Mouse (Mus musculus) forebrain, postnatal 0 days (tissue): ENCODE measurements around the gene Npb. TPM values are rescaled to one million over a fixed set of nuclear protein-coding genes. Genes with fewer than 3 reads are reported as not detected.
A peak's percentile ranks its signal among the peaks of the same experiment; 100 is the strongest.

Source experiments
- ATAC-seq: fragments of 200-750 bp; cut with Nextera tagmentation; 2 replicates; pipeline ENCODE4 v1.8.0; 2017; ENCODE audit warnings: mild to moderate bottlenecking, moderate library complexity
- DNase-seq: peaks from one replicate; pipeline ENCODE4 v3.0.0-alpha.2; 2015
- H3K27ac ChIP-seq: fragments of 300-500 bp; sonication (generic); 2 replicates; pipeline ENCODE4 v1.5.1; 2014; ENCODE audit warnings: low read depth, mild to moderate bottlenecking, antibody characterized with exemption, low read length, moderate library complexity, mixed read lengths
- H3K27me3 ChIP-seq: fragments of 300-500 bp; sonication (generic); 2 replicates; pipeline ENCODE4 v1.6.1; 2014; ENCODE audit warnings: mild to moderate bottlenecking, low read length, mixed read lengths; ENCODE audit not compliant: insufficient read depth
- H3K36me3 ChIP-seq: fragments of 300-500 bp; sonication (generic); 2 replicates; pipeline ENCODE4 v1.6.1; 2014; ENCODE audit warnings: mild to moderate bottlenecking, moderate library complexity; ENCODE audit not compliant: insufficient read depth
- H3K4me1 ChIP-seq: fragments of 300-500 bp; sonication (generic); 2 replicates; pipeline ENCODE4 v1.6.1; 2014; ENCODE audit warnings: antibody characterized with exemption; ENCODE audit not compliant: insufficient read depth
- H3K4me2 ChIP-seq: fragments of 300-500 bp; sonication (generic); 2 replicates; pipeline ENCODE4 v1.6.1; 2014; ENCODE audit warnings: low read depth, mild to moderate bottlenecking, moderate library complexity
- H3K4me3 ChIP-seq: fragments of 300-500 bp; sonication (generic); 2 replicates; pipeline ENCODE4 v1.5.1; 2014; ENCODE audit warnings: low read depth, low read length, mixed read lengths
- H3K9ac ChIP-seq: fragments of 300-500 bp; sonication (generic); 2 replicates; pipeline ENCODE4 v1.6.1; 2014; ENCODE audit warnings: mild to moderate bottlenecking
- H3K9me3 ChIP-seq: fragments of 300-500 bp; sonication (generic); 2 replicates; pipeline ENCODE4 v1.6.1; 2016; ENCODE audit warnings: low read length
- CTCF ChIP-seq: sonication (generic); IDR thresholded peaks from 2 replicates; pipeline ENCODE4 v1.5.1; 2016; ENCODE audit warnings: antibody characterized with exemption, control low read depth, low read depth
- WGBS: fragments of 180-500 bp; shearing (Covaris S2); extraction: QIAGEN DNeasy Blood & Tissue Kit; methylation state at CpG from one replicate; pipeline ENCODE4 v1.1.7; 2014; 5-methylcytosine and 5-hydroxymethylcytosine counted together
- polyA plus RNA-seq: library from polyadenylated mRNA; unstranded; fragments of >200 nt; fragmentation: Nextera tagmentation; extraction: Ambion mirVana; gene quantifications from 2 replicates; pipeline ENCODE4 v1.2.1, GENCODE M21; 2015
- total RNA-seq: library from RNA; depleted of rRNA; stranded (reverse); fragments of >200 nt; gene quantifications from 2 replicates; pipeline ENCODE4 v1.2.3, GENCODE M21; 2014

The Npb gene
- total and polyA plus RNA-seq, 2 experiments from 2014 or later: 0.42 TPM; not detected in 1

GRCm38 (mm10) chr11:120606764-120607163 is 1.5 kb upstream of the Npb start:
- WGBS: 76% methylated on average over 4 of the region's 4 CpGs
- H3K9me3 ChIP-seq: no peaks in the 10 kb centered on the region
- TF ChIP-seq CTCF: no peak
- no peak overlapping the region for H3K9ac ChIP-seq
- no peak overlapping the region for H3K27ac ChIP-seq
- H3K36me3 ChIP-seq: peaks cover 68% of the 10 kb centered on the region
- H3K4me3 ChIP-seq: no peak overlapping the region
- H3K27me3 ChIP-seq: no peaks in the 10 kb centered on the region
- H3K4me2 ChIP-seq: no peak overlapping the region
- no peaks in the 10 kb centered on the region for H3K4me1 ChIP-seq
- DNase-seq (no peak), ATAC-seq (no peak)

DNA sequence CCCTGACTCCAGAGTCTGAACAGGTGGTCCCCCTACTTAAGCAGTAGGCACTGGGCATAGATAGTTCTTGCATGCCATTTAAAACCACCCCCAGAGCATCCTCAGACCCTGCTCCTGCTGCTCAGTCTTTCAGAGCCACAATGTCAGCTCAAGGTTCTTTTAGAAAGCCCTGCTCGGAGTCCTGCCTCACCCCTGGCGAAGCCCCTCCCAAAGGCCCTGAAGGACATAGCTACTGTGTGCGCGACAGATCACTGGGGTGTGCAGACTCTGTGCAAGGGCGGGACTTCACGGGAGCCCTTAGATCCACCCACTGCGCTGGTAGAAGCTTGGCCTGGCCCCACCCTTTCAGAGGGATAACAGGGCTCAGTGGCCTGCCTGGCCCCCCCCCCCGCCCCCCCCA is 973 bp downstream of the Npb start:
- Histone ChIP-seq H3K4me3 (no peak overlapping the region), H3K27ac (no peak overlapping the region), H3K27me3 (no peaks in the 10 kb centered on the region), H3K9me3 (no peaks in the 10 kb centered on the region), H3K9ac (no peak overlapping the region), H3K4me1 (no peaks in the 10 kb centered on the region), H3K36me3 (peaks cover 74% of the 10 kb centered on the region), H3K4me2 (no peak overlapping the region)
- no peak for TF ChIP-seq CTCF
- DNase-seq (no peak), ATAC-seq (no peak)
- WGBS: 37% methylated on average over 8 of the region's 8 CpGs

- no peak for TF ChIP-seq CTCF
- Histone ChIP-seq H3K9ac (no peak overlapping the region), H3K4me1 (no peaks in the 10 kb centered on the region), H3K9me3 (no peaks in the 10 kb centered on the region), H3K27ac (no peak overlapping the region), H3K4me2 (no peak overlapping the region), H3K36me3 (peaks cover 72% of the 10 kb centered on the region), H3K4me3 (no peak overlapping the region), H3K27me3 (no peaks in the 10 kb centered on the region)
- no peak for DNase-seq
- no peak for ATAC-seq
- 88% methylated on average over 9 of the region's 9 CpGs for WGBS
Measured at GRCm38 (mm10) chr11:120610477-120611046, 2.3 kb downstream of the Npb start.

GRCm38 (mm10) chr11:120612763-120613162 is 4.5 kb downstream of the Npb start:
- no peaks in the 10 kb centered on the region for H3K27me3 ChIP-seq
- H3K9ac ChIP-seq: no peak overlapping the region
- ATAC-seq: peak; percentile 23; the same call in 1 of the 2 replicates
- no peak overlapping the region for H3K4me3 ChIP-seq
- 41% methylated on average over 6 of the region's 6 CpGs for WGBS
- H3K27ac ChIP-seq: no peak overlapping the region
- peak; percentile 64 for DNase-seq
- peaks cover 9% of the 10 kb centered on the region for H3K4me1 ChIP-seq
- no peak overlapping the region for H3K4me2 ChIP-seq
- no peaks in the 10 kb centered on the region for H3K9me3 ChIP-seq
- peaks cover 57% of the 10 kb centered on the region for H3K36me3 ChIP-seq
- peak; percentile 88 for TF ChIP-seq CTCF

GRCm38 (mm10) chr11:120613481-120613972 is 5.2 kb downstream of the Npb start:
- Histone ChIP-seq H3K9me3 (no peaks in the 10 kb centered on the region), H3K9ac (no peak overlapping the region), H3K4me3 (no peak overlapping the region), H3K27me3 (no peaks in the 10 kb centered on the region), H3K27ac (no peak overlapping the region), H3K36me3 (peaks cover 60% of the 10 kb centered on the region), H3K4me1 (peaks cover 9% of the 10 kb centered on the region), H3K4me2 (no peak overlapping the region)
- no peak for DNase-seq
- WGBS: 90% methylated on average over 10 of the region's 10 CpGs
- no peak for TF ChIP-seq CTCF
- no peak for ATAC-seq

- no peaks in the 10 kb centered on the region for H3K27me3 ChIP-seq
- no peak overlapping the region for H3K4me2 ChIP-seq
- ATAC-seq (no peak), DNase-seq (no peak)
- peaks cover 63% of the 10 kb centered on the region for H3K36me3 ChIP-seq
- H3K4me3 ChIP-seq: no peak overlapping the region
- TF ChIP-seq CTCF: no peak
- no peak overlapping the region for H3K27ac ChIP-seq
- WGBS: 83% methylated on average over 8 of the region's 8 CpGs
- H3K4me1 ChIP-seq: peaks cover 9% of the 10 kb centered on the region
- no peak overlapping the region for H3K9ac ChIP-seq
- H3K9me3 ChIP-seq: no peaks in the 10 kb centered on the region
Measured at GRCm38 (mm10) chr11:120613976-120614375, 5.7 kb downstream of the Npb start.

- DNase-seq: no peak
- ATAC-seq: no peak
- Histone ChIP-seq H3K4me3 (no peak overlapping the region), H3K27ac (no peak overlapping the region), H3K4me1 (peaks cover 9% of the 10 kb centered on the region), H3K27me3 (no peaks in the 10 kb centered on the region), H3K9me3 (no peaks in the 10 kb centered on the region), H3K36me3 (peaks cover 62% of the 10 kb centered on the region), H3K4me2 (no peak overlapping the region), H3K9ac (no peak overlapping the region)
- TF ChIP-seq CTCF: no peak
- WGBS: 96% methylated on average over 6 of the region's 6 CpGs
Measured at GRCm38 (mm10) chr11:120615167-120615566, 6.9 kb downstream of the Npb start.
